Mouse (Mus musculus): ENCODE measurements around the gene Cbwd1. TPM values are rescaled to one million over a fixed set of nuclear protein-coding genes. Genes with fewer than 3 reads are reported as not detected.
A peak's percentile ranks its signal among the peaks of the same experiment; 100 is the strongest.

Gene Cbwd1
- polyA plus RNA-seq (2014; fragmentation: Nextera tagmentation; extraction: Ambion mirVana): 20.4 and 28.9 TPM in 2 replicates

DNA sequence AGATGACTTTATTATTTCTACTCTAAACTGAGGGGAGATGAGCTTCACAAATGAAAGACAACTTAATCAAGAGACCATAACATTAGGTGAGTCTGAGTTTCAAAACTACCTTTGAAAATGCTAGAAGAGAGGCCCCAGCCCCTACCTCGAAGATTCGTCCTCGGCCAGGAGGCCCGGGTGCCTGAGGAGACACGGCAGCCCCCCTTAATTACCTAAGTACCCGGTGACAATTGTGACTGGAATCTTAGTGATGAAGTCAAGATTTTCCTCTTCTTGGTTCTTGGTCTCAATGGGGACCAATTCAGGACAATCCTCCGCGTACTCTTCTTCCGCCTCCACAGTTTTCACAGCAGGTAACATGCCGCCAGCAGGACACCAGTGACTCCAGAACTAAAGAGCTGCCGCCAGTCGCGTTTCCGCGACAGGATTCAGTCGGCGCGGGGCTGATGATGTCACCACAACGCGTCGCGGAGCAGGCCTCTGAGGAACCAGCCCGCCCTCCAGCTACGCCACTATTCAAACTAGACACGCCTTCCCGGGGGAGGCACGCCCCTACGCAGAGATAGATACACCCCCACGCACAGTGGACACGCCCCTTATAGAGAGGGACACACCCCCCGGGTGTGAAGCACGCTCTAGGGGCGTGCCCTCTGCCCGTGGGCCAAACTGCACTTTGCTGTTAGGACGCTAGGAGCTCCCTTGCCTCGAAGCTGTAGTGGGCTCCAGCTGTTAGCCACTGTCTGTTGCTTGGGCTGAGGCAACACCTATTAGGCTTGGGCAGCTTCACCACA, at the start of gene Cbwd1:
Gene Cbwd1, minus strand, starts transcription at position 439 of the 791 bp plus-strand sequence.
- peak within 1 kb of the TSS; percentile 83 for H3K4me3 ChIP-seq (ENCODE audit: low read length)
- H3K27me3 ChIP-seq (ENCODE audit: control insufficient read depth, insufficient read depth, low read length): no peaks in the 10 kb centered on the region
- peaks cover under 1% of the 10 kb centered on the region; the same call in 1 of the 2 replicates for H3K36me3 ChIP-seq (ENCODE audit: control insufficient read depth, insufficient read depth, low read length)
- peak within 1 kb of the TSS; percentile 55 for H3K4me2 ChIP-seq (replicated peaks; ENCODE audit: low read depth, low read length)
- under 1% methylated on average over 36 of the region's 36 CpGs for WGBS
- ATAC-seq (ENCODE audit: low FRiP score, low TSS enrichment): peak; percentile 99
- no peaks in the 10 kb centered on the region for H3K9me3 ChIP-seq (ENCODE audit: control insufficient read depth, low read length)
- H3K9ac ChIP-seq (ENCODE audit: low read depth, low read length): peak within 1 kb of the TSS; percentile 75
- H3K27ac ChIP-seq (ENCODE audit: low read depth, low read length): 0 out of 2 replicates have a peak within 1 kb of the TSS, but pooled peaks have one; percentile 12
- H3K4me1 ChIP-seq (ENCODE audit: control insufficient read depth, insufficient read depth, low read length): peaks cover 4% of the 10 kb centered on the region

DNA sequence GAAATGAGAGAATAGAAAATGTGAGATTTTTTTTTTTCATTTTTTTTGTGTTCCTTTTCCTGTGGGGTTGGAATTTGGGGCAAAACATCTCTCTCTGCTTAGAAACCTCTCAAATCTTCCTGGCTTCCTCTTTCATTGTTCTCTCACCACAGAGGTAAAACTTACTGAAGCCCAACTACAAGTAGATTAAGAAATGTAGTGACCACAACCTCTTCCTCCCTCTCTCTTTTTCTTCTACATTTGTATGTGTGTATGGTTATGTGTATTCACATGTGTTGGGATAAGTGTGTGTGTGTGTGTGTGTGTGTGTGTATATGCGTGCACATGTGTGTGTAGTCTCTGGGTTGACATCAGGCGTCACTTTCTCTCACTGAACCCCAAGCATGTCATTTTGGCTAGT, 47.1 kb upstream of the Cbwd1 start:
- no peak overlapping the region for H3K4me3 ChIP-seq (ENCODE audit: low read length)
- H3K4me1 ChIP-seq (ENCODE audit: control insufficient read depth, insufficient read depth, low read length): no peaks in the 10 kb centered on the region; the same call in 1 of the 2 replicates
- WGBS: 89% methylated on average over 2 of the region's 2 CpGs
- H3K27me3 ChIP-seq (ENCODE audit: control insufficient read depth, insufficient read depth, low read length): no peaks in the 10 kb centered on the region
- H3K4me2 ChIP-seq (replicated peaks; ENCODE audit: low read depth, low read length): no peak overlapping the region
- H3K9ac ChIP-seq (ENCODE audit: low read depth, low read length): no peak overlapping the region
- H3K27ac ChIP-seq (ENCODE audit: low read depth, low read length): no peak overlapping the region
- no peak for ATAC-seq (ENCODE audit: low FRiP score, low TSS enrichment)
- H3K9me3 ChIP-seq (ENCODE audit: control insufficient read depth, low read length): no peaks in the 10 kb centered on the region
- H3K36me3 ChIP-seq (ENCODE audit: control insufficient read depth, insufficient read depth, low read length): no peaks in the 10 kb centered on the region

DNA sequence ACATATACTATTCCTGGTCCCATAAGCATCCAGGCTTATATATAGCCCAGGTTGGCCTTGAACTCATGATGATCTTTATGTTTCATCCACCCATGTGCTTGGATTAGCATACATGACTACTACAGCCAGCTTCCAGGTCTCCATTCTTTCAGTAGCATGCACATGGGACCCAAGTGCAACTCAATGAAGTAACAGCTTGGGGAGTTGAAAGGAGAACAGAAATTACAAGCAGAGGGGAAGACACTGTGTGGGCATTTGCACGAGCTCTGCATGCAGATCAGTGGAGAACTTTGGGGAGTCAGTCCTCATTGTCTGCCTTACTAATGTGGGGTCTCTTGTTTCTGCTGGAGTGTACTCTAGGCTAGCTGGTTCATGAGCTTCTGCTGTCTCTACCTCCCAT, 45.3 kb upstream of the Cbwd1 start:
- WGBS: 84% methylated on average over 1 of the region's 1 CpGs
- peaks cover 7% of the 10 kb centered on the region; the same call in 1 of the 2 replicates for H3K27me3 ChIP-seq (ENCODE audit: control insufficient read depth, insufficient read depth, low read length)

DNA sequence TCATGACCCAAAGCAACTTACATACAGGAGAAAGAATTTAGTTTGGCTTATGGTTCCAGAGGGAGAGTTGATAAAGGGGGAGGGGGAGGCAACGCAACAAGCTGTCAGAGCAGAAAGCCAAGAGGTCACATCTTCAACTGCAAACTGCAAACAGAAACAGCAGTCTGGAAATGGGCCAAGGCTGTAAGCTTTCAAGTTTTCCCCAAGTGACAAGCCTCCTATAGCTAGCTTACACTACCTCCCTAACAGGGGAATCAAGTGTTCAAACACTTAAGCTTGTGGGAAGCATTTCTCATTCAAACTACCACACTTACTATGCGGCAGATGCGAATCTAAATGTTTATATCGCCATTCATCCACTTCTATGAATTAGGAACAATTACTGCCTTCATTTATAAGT, 42.4 kb upstream of the Cbwd1 start:
- Histone ChIP-seq H3K36me3 (ENCODE audit: control insufficient read depth, insufficient read depth, low read length) (no peaks in the 10 kb centered on the region), H3K4me2 (replicated peaks; ENCODE audit: low read depth, low read length) (no peak overlapping the region), H3K27me3 (ENCODE audit: control insufficient read depth, insufficient read depth, low read length) (peaks cover 31% of the 10 kb centered on the region), H3K4me1 (ENCODE audit: control insufficient read depth, insufficient read depth, low read length) (peaks cover 10% of the 10 kb centered on the region; the same call in 1 of the 2 replicates), H3K4me3 (ENCODE audit: low read length) (no peak overlapping the region), H3K9me3 (ENCODE audit: control insufficient read depth, low read length) (no peaks in the 10 kb centered on the region), H3K9ac (ENCODE audit: low read depth, low read length) (no peak overlapping the region), H3K27ac (ENCODE audit: low read depth, low read length) (no peak overlapping the region)
- ATAC-seq (ENCODE audit: low FRiP score, low TSS enrichment): no peak
- 69% methylated on average over 4 of the region's 4 CpGs for WGBS

More for the DNA sequence above, 45.3 kb upstream of the Cbwd1 start:
- Histone ChIP-seq H3K4me2 (replicated peaks; ENCODE audit: low read depth, low read length) (no peak overlapping the region), H3K36me3 (ENCODE audit: control insufficient read depth, insufficient read depth, low read length) (no peaks in the 10 kb centered on the region), H3K27ac (ENCODE audit: low read depth, low read length) (no peak overlapping the region), H3K9me3 (ENCODE audit: control insufficient read depth, low read length) (no peaks in the 10 kb centered on the region), H3K4me1 (ENCODE audit: control insufficient read depth, insufficient read depth, low read length) (no peaks in the 10 kb centered on the region; the same call in 1 of the 2 replicates), H3K9ac (ENCODE audit: low read depth, low read length) (no peak overlapping the region), H3K4me3 (ENCODE audit: low read length) (no peak overlapping the region)
- ATAC-seq (ENCODE audit: low FRiP score, low TSS enrichment): no peak

DNA sequence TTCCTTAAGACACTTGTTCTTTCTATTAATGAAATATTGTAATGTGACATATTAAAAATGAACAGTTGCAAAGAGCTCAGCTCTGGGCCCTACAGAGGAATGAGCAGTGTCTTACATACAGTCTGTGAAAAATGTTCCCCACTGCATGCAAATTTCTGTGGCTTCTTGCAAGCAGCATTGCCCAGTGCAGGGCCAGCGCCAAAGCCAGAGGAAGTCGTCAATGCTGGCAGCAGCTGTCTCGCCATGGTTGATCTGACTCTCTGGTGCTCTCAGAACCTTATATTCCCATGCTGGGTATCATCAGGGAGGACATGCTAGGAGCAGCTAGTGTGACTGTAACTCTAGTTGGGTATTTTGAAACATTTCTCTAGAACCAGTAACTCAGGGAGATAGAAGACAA, 41.4 kb upstream of the Cbwd1 start:
- no peak overlapping the region for H3K4me2 ChIP-seq (replicated peaks; ENCODE audit: low read depth, low read length)
- no peaks in the 10 kb centered on the region for H3K9me3 ChIP-seq (ENCODE audit: control insufficient read depth, low read length)
- H3K4me3 ChIP-seq (ENCODE audit: low read length): no peak overlapping the region
- H3K36me3 ChIP-seq (ENCODE audit: control insufficient read depth, insufficient read depth, low read length): no peaks in the 10 kb centered on the region
- H3K27me3 ChIP-seq (ENCODE audit: control insufficient read depth, insufficient read depth, low read length): peaks cover 34% of the 10 kb centered on the region
- no peak overlapping the region for H3K27ac ChIP-seq (ENCODE audit: low read depth, low read length)
- H3K4me1 ChIP-seq (ENCODE audit: control insufficient read depth, insufficient read depth, low read length): peaks cover 10% of the 10 kb centered on the region; the same call in 1 of the 2 replicates
- H3K9ac ChIP-seq (ENCODE audit: low read depth, low read length): no peak overlapping the region
- WGBS: 83% methylated on average over 3 of the region's 3 CpGs
- no peak for ATAC-seq (ENCODE audit: low FRiP score, low TSS enrichment)

DNA sequence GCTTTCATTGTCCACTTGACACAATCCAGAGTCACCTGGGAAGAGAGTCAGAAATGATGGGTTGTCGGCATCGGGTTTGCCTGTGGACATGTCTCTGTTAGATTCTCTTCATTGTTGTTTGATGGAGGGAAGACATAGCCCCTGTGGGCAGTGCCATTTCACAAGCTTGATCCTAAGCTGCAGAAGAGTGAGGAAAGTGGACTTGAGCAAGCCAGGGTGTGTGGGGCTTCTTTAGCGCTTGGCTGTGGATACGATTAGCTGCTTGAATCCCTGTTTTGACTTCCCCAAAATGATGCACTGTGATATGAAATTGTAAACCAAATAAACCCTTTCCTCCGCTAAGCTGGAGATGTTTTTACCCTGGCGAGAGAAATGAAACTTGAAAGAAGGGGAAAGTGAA, 40.6 kb upstream of the Cbwd1 start:
- Histone ChIP-seq H3K27me3 (ENCODE audit: control insufficient read depth, insufficient read depth, low read length) (peaks cover 34% of the 10 kb centered on the region), H3K4me3 (ENCODE audit: low read length) (no peak overlapping the region), H3K9me3 (ENCODE audit: control insufficient read depth, low read length) (no peaks in the 10 kb centered on the region), H3K27ac (ENCODE audit: low read depth, low read length) (no peak overlapping the region), H3K36me3 (ENCODE audit: control insufficient read depth, insufficient read depth, low read length) (no peaks in the 10 kb centered on the region), H3K4me2 (replicated peaks; ENCODE audit: low read depth, low read length) (no peak overlapping the region), H3K4me1 (ENCODE audit: control insufficient read depth, insufficient read depth, low read length) (peaks cover 10% of the 10 kb centered on the region; the same call in 1 of the 2 replicates), H3K9ac (ENCODE audit: low read depth, low read length) (no peak overlapping the region)
- WGBS: 88% methylated on average over 6 of the region's 6 CpGs
- no peak for ATAC-seq (ENCODE audit: low FRiP score, low TSS enrichment)

DNA sequence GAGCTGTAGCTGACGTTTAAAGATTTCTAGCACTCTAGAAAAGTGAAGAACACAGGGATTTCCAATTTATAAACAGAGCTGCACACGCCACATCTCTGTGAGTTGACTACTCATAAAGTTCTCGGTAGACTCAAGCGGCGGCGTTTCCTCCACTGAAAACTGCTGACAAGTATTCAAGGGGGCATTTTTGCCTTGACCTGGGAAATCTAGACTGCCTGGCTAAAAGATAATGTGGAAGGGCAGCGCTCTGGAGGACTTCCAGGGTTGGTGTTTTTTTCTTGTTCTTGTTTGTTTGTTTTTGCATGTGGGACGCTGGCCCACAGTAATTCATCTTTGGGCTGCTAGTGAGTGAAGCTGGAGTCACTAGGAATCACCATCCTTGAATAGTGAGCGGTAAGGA, 38.7 kb upstream of the Cbwd1 start:
- H3K27ac ChIP-seq (ENCODE audit: low read depth, low read length): no peak overlapping the region
- peaks cover 34% of the 10 kb centered on the region for H3K27me3 ChIP-seq (ENCODE audit: control insufficient read depth, insufficient read depth, low read length)
- WGBS: 19% methylated on average over 9 of the region's 9 CpGs
- peak overlapping the region; percentile 84 for H3K4me2 ChIP-seq (replicated peaks; ENCODE audit: low read depth, low read length)
- H3K9me3 ChIP-seq (ENCODE audit: control insufficient read depth, low read length): no peaks in the 10 kb centered on the region
- H3K4me3 ChIP-seq (ENCODE audit: low read length): peak overlapping the region; percentile 73
- no peak for ATAC-seq (ENCODE audit: low FRiP score, low TSS enrichment)
- no peak overlapping the region for H3K9ac ChIP-seq (ENCODE audit: low read depth, low read length)
- peaks cover 10% of the 10 kb centered on the region; the same call in 1 of the 2 replicates for H3K4me1 ChIP-seq (ENCODE audit: control insufficient read depth, insufficient read depth, low read length)
- no peaks in the 10 kb centered on the region for H3K36me3 ChIP-seq (ENCODE audit: control insufficient read depth, insufficient read depth, low read length)

DNA sequence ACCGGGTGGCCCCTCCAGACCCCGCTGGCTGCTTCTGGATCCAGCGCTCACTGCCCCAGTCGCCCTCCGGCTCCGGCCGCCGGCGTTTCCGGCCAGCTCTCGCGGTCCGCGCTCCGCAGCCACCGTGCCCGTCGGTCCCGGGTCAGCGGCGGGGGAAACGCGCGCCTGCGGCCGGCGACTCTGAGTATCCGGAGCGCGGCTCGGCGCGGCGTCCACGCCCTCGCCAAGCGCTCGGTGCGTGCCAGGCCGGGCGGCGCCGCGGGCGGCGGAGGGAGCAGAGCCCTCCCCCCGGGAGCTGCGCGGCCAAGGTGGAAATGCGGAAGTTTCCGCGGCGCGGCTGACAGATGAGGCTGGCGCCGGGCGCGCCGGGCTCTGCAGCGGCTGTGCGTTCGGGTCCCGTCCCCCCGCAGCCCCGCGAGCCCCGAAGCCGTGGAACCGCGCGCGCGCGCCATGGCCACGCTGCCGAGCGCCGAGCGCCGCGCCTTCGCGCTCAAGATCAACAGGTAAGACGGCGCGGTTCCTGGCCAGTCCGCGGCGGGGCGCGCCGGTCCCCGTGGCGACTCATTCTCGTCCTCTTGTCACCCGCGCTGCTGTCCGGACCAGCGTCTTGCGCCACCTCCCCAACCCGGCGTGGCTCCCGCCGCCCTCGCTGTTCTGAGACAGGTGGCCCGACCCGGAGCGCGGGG, 37.9 kb upstream of the Cbwd1 start, which contains the start of gene Dock8:
Gene Dock8, plus strand, starts transcription at position 334 of the 686 bp plus-strand sequence.
- H3K4me2 ChIP-seq (replicated peaks; ENCODE audit: low read depth, low read length): peak within 1 kb of the TSS; percentile 84
- H3K9me3 ChIP-seq (ENCODE audit: control insufficient read depth, low read length): no peaks in the 10 kb centered on the region
- no peaks in the 10 kb centered on the region for H3K36me3 ChIP-seq (ENCODE audit: control insufficient read depth, insufficient read depth, low read length)
- H3K4me1 ChIP-seq (ENCODE audit: control insufficient read depth, insufficient read depth, low read length): peaks cover 10% of the 10 kb centered on the region; the same call in 1 of the 2 replicates
- H3K27me3 ChIP-seq (ENCODE audit: control insufficient read depth, insufficient read depth, low read length): peaks cover 34% of the 10 kb centered on the region
- peak; percentile 68 for ATAC-seq (ENCODE audit: low FRiP score, low TSS enrichment)
- no peak within 1 kb of the TSS for H3K27ac ChIP-seq (ENCODE audit: low read depth, low read length)
- WGBS: under 1% methylated on average over 102 of the region's 109 CpGs
- H3K4me3 ChIP-seq (ENCODE audit: low read length): peak within 1 kb of the TSS; percentile 73
- H3K9ac ChIP-seq (ENCODE audit: low read depth, low read length): peak within 1 kb of the TSS; percentile 67

All from kidney, embryonic 14.5 days (tissue).